Mouse (Mus musculus) small intestine, adult 2 months (tissue): ENCODE results near the gene Mthfsd.

Experiments
- CTCF ChIP-seq: fragments of 200-500 bp; IDR thresholded peaks from 2 replicates; pipeline ENCODE4 v1.5.1; 2012; ENCODE audit warnings: low read depth, mild to moderate bottlenecking, control low read depth, inconsistent platforms, low read length, moderate library complexity, mixed read lengths; ENCODE audit not compliant: insufficient replicate concordance, insufficient read length; ENCODE audit errors: extremely low read depth
- POLR2A ChIP-seq: fragments of 200-500 bp; IDR thresholded peaks from 2 replicates; pipeline ENCODE4 v1.6.1; 2012; ENCODE audit warnings: low read depth, mild to moderate bottlenecking, control low read depth, inconsistent platforms, low read length, moderate library complexity

- TF ChIP-seq POLR2A (no peak), CTCF (no peak)
Observed at GRCm38 (mm10) chr8:121115136-121115535, 6.9 kb upstream of the Mthfsd start.
